Mouse (Mus musculus) stomach, embryonic 14.5 days (tissue): Measurements from ENCODE around the gene Spata7. TPM values are rescaled to one million over a fixed set of nuclear protein-coding genes. Genes with fewer than 3 reads are reported as not detected.

Source experiments
- ATAC-seq: fragments of 200-750 bp; cut with Nextera tagmentation; 2 replicates; pipeline ENCODE4 v1.8.0; 2017; ENCODE audit warnings: low read depth, moderate TSS enrichment; ENCODE audit not compliant: insufficient number of reproducible peaks, insufficient read depth, low FRiP score
- H3K27ac ChIP-seq: fragments of 300-500 bp; sonication (generic); 2 replicates; pipeline ENCODE4 v1.5.1; 2014; ENCODE audit warnings: mild to moderate bottlenecking, low read length, moderate library complexity, mixed read lengths
- H3K27me3 ChIP-seq: fragments of 300-500 bp; sonication (generic); 2 replicates; pipeline ENCODE4 v1.6.1; 2014; ENCODE audit warnings: low read length, control low read depth, mixed read lengths; ENCODE audit not compliant: control insufficient read depth, insufficient read depth
- H3K36me3 ChIP-seq: fragments of 300-500 bp; sonication (generic); 2 replicates; pipeline ENCODE4 v1.6.1; 2014; ENCODE audit warnings: mild to moderate bottlenecking, control low read depth, low read length, moderate library complexity, mixed read lengths; ENCODE audit not compliant: control insufficient read depth, insufficient read depth
- H3K4me1 ChIP-seq: fragments of 300-500 bp; sonication (generic); 2 replicates; pipeline ENCODE4 v1.6.1; 2014; ENCODE audit warnings: low read length, control low read depth, mixed read lengths; ENCODE audit not compliant: control insufficient read depth, insufficient read depth
- H3K4me2 ChIP-seq: fragments of 300-500 bp; sonication (generic); replicated peaks from 2 replicates; pipeline ENCODE4 v1.6.1; 2014; ENCODE audit warnings: low read depth, low read length, control low read depth
- H3K4me3 ChIP-seq: fragments of 300-500 bp; sonication (generic); 2 replicates; pipeline ENCODE4 v1.5.1; 2014; ENCODE audit warnings: low read depth, low read length, control low read depth
- H3K9ac ChIP-seq: fragments of 300-500 bp; sonication (generic); replicated peaks from 2 replicates; pipeline ENCODE4 v1.6.1; 2014; ENCODE audit warnings: low read depth, mild to moderate bottlenecking, control low read depth, low read length, moderate library complexity, mixed read lengths
- H3K9me3 ChIP-seq: fragments of 300-500 bp; sonication (generic); 2 replicates; pipeline ENCODE4 v1.6.1; 2016; ENCODE audit warnings: low read depth, low read length, control low read depth; ENCODE audit not compliant: control insufficient read depth
- WGBS: fragments of 180-500 bp; shearing (Covaris S2); extraction: QIAGEN DNeasy Blood & Tissue Kit; methylation state at CpG from one replicate; pipeline ENCODE4 v1.1.7; 2014; 5-methylcytosine and 5-hydroxymethylcytosine counted together
- polyA plus RNA-seq: library from polyadenylated mRNA; unstranded; fragments of >200 nt; fragmentation: Nextera tagmentation; extraction: Ambion mirVana; gene quantifications from 2 replicates; pipeline ENCODE4 v1.2.1, GENCODE M21; 2014

Spata7 gene
- polyA plus RNA-seq, 1 experiment from 2014 or later = 17.0 TPM

DNA sequence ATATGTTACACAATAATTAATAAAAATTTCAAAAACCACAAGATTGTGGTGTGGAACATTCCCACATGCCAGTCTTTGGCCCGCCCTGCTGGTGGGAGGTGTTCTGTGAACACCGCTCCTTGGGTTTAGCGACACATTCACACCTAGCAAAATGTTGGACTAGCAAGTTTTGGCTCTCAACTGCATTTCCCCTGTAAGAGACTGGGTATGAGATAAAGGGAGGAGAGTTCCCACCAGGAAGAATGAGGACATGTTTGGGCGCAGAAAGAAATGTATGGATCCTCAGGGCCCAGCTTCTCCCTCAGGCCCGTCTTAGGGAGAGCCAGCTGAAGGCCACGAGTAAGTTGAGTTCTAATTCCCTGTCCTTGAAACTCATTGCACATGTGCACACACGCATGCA, 34.7 kb downstream of the Spata7 start:
- Histone ChIP-seq H3K9ac (no peak overlapping the region), H3K4me3 (no peak overlapping the region), H3K27ac (no peak overlapping the region), H3K36me3 (peaks cover 10% of the 10 kb centered on the region; the same call in 1 of the 2 replicates), H3K9me3 (no peaks in the 10 kb centered on the region), H3K27me3 (no peaks in the 10 kb centered on the region), H3K4me1 (no peaks in the 10 kb centered on the region), H3K4me2 (no peak overlapping the region)
- 93% methylated on average over 7 of the region's 7 CpGs for WGBS
- ATAC-seq = no peak

DNA sequence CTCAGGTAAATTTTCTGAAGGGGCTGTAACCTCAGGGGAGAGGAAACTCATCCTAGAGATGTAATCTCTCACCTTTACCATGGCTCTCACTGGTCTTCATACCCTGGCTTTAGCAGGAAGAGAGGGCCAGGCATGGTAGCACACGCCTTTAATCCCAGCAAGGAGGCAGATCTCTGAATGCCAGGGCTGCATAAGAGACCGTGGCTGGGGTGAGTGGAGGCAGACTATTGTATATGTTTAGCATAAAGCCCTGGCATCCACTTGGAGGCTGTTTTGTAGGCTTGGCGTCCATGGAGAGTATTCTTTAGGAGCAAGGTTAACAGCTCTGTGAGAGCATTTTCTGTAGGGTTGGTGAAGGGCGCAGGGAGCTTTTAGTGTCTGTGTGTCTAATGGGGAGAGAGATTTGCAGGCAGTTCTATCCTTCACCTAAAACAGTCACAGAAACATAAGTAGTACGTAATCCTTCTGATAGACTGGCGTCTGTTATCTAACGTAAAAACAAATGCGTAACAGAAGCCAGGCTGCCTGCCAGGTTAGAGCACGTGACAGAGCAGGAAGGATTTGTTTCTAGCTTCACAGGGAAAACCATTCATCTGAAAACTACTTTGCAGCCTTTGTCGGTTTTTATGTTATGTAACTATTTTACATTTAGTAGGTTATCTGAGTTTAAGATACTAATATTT, 40.3 kb downstream of the Spata7 start:
- H3K4me3 ChIP-seq = no peak overlapping the region
- no peaks in the 10 kb centered on the region for H3K9me3 ChIP-seq
- H3K36me3 ChIP-seq = 0 out of 2 replicates have a peak, but pooled peaks cover 3% of the 10 kb centered on the region
- peak; percentile 61 for ATAC-seq
- H3K4me1 ChIP-seq = no peaks in the 10 kb centered on the region
- H3K27ac ChIP-seq = no peak overlapping the region
- no peak overlapping the region for H3K4me2 ChIP-seq
- H3K9ac ChIP-seq = no peak overlapping the region
- H3K27me3 ChIP-seq = no peaks in the 10 kb centered on the region
- whole genome bisulfite sequencing = 50% methylated on average over 10 of the region's 10 CpGs

DNA sequence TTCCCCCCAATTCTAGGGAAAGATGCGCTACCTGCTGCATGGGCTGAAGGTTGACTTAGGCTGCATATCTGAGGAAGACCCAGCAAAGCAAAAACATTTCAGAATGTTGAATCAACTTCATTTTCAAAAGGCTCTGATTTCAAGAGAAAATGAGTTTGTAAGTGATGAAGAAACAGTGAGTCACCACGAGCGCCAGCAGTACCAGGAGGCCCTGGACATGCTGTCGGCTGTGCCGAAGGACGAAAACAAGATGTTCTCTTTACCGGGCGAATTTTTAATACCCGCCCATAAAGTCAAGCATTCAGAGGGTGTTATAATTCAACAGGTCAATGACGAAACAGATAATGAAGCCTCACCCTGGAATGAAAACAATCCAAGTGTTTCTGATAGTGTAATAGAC, 41.1 kb downstream of the Spata7 start:
- no peak for ATAC-seq
- Histone ChIP-seq H3K9ac (no peak overlapping the region), H3K27ac (no peak overlapping the region), H3K4me3 (no peak overlapping the region), H3K4me1 (no peaks in the 10 kb centered on the region), H3K27me3 (no peaks in the 10 kb centered on the region), H3K9me3 (no peaks in the 10 kb centered on the region), H3K4me2 (no peak overlapping the region), H3K36me3 (0 out of 2 replicates have a peak, but pooled peaks cover 3% of the 10 kb centered on the region)
- WGBS = 82% methylated on average over 10 of the region's 10 CpGs

DNA sequence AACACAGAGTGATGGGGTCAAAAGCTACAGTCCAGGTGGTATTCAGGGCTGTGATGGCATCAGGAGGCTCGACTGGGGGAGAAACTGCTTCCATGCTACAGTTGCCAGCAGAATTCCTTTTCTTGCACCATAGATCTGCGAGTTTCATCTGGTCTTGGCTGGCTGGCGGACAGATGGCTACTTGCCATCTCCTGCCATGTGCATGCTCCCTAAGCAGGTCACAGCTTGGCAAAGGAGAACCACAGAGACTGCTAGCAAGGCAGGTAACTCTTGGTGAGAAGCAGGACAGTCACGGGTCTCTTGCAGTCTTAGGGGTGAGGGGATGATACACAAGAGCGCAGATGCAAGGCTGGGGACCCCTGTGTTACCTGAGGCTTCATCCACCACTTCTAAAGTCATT, 41.9 kb downstream of the Spata7 start:
- no peak overlapping the region for H3K27ac ChIP-seq
- no peaks in the 10 kb centered on the region for H3K27me3 ChIP-seq
- no peaks in the 10 kb centered on the region for H3K4me1 ChIP-seq
- no peaks in the 10 kb centered on the region for H3K9me3 ChIP-seq
- H3K36me3 ChIP-seq = 0 out of 2 replicates have a peak, but pooled peaks cover 3% of the 10 kb centered on the region
- WGBS = 80% methylated on average over 5 of the region's 5 CpGs
- H3K4me2 ChIP-seq = no peak overlapping the region
- H3K9ac ChIP-seq = no peak overlapping the region
- no peak for ATAC-seq
- H3K4me3 ChIP-seq = no peak overlapping the region

DNA sequence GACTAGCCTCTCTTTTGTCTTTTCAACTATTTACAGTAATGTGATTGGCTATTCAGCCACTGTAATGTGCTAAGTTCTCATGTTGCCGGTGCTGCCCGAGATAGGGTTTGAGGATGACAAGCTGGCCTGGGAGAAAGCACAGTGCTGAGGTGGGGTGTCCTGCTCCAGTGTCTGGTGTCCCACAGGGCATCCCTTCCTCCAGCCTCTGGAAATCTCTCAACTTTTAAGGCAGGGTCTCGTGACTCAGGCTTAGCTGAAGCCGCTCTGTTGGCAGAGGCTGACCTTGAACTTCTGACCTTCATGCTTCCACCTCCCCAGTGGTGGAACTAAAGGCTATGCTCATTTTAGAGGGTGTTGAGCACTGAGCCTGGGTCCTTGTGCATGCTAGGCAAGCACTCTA, 42.5 kb downstream of the Spata7 start:
- ATAC-seq = no peak
- H3K27me3 ChIP-seq = no peaks in the 10 kb centered on the region
- H3K4me1 ChIP-seq = no peaks in the 10 kb centered on the region
- H3K27ac ChIP-seq = no peak overlapping the region
- no peak overlapping the region for H3K9ac ChIP-seq
- no peak overlapping the region for H3K4me2 ChIP-seq
- H3K4me3 ChIP-seq = no peak overlapping the region
- 78% methylated on average over 4 of the region's 4 CpGs for WGBS
- 0 out of 2 replicates have a peak, but pooled peaks cover 3% of the 10 kb centered on the region for H3K36me3 ChIP-seq
- H3K9me3 ChIP-seq = no peaks in the 10 kb centered on the region

DNA sequence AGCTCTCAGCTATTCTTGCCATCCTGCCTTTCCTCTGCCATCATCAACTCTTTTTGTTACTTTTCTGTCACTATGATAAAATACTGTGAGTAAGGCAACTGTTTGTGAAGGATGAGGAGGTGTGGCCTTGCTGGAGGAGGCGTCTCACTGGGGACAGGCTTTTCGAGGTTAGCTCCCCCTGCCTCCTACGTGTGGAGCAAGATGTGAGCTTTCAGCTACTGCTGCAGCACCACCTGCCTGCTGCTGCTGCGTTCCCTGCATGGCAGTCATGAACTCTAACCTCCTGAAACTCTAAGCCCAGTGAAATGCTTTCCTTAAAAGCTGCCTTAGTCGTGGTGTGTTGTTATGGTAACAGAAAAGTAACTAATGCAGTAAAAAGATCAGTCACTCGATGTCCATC, 45.9 kb downstream of the Spata7 start:
- Histone ChIP-seq H3K4me2 (no peak overlapping the region), H3K4me1 (no peaks in the 10 kb centered on the region), H3K9me3 (no peaks in the 10 kb centered on the region), H3K27ac (no peak overlapping the region), H3K27me3 (no peaks in the 10 kb centered on the region), H3K36me3 (peaks cover 9% of the 10 kb centered on the region), H3K9ac (no peak overlapping the region), H3K4me3 (no peak overlapping the region)
- ATAC-seq = no peak
- WGBS = 63% methylated on average over 6 of the region's 6 CpGs

DNA sequence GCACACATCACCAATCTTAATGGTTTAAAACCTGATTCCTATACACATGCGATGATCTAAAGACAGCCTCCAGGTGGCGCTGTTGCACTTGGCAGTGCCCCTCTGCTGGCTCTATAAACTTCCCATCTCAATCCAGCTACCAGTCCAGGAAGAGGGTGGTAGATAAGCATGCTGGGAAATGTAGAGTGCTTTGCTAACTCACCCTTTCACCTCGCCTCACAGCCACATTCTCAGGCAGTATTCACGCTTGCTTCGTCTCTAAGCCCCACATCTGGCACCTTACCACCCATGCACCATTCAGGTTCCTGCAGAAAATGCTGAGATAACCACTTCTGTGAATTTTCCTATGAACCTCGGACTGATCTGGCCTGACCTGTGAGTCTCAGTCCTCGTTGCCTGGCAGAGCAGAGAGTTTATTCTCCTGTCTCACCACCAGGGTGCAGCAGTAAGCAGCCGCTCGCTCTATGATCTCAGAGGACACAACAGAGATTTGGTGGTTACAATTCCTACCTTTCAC, 46.7 kb downstream of the Spata7 start:
- Histone ChIP-seq H3K36me3 (peaks cover 12% of the 10 kb centered on the region), H3K4me2 (peak overlapping the region; percentile 17; the same call in 1 of the 2 replicates), H3K27me3 (no peaks in the 10 kb centered on the region), H3K4me1 (no peaks in the 10 kb centered on the region), H3K27ac (no peak overlapping the region), H3K9ac (no peak overlapping the region), H3K9me3 (no peaks in the 10 kb centered on the region), H3K4me3 (no peak overlapping the region)
- ATAC-seq = peak; percentile 84
- WGBS = 15% methylated on average over 9 of the region's 9 CpGs

DNA sequence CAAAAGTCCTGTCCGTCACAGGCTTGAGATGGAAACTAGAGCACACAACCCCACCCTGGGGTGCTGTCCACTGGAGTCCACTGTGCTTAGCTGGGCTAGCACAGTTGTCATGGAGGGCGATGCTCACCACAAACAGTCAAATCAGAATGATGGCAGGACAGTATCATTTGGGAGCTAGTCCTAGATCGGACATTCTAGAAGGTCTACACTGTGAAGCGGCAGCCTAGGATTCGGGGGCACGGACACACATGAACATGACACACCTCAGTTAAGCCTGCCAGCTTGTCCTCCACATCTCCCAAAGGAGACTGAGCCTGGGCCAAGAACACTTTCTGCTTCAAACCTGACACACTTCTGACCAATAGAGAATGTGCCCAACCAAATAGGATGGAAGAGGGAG, 48.9 kb downstream of the Spata7 start:
- ATAC-seq = no peak
- Histone ChIP-seq H3K4me2 (no peak overlapping the region), H3K4me1 (no peaks in the 10 kb centered on the region), H3K9ac (no peak overlapping the region), H3K9me3 (no peaks in the 10 kb centered on the region), H3K4me3 (no peak overlapping the region), H3K27me3 (no peaks in the 10 kb centered on the region), H3K27ac (no peak overlapping the region), H3K36me3 (peaks cover 16% of the 10 kb centered on the region)
- WGBS = 96% methylated on average over 6 of the region's 6 CpGs

DNA sequence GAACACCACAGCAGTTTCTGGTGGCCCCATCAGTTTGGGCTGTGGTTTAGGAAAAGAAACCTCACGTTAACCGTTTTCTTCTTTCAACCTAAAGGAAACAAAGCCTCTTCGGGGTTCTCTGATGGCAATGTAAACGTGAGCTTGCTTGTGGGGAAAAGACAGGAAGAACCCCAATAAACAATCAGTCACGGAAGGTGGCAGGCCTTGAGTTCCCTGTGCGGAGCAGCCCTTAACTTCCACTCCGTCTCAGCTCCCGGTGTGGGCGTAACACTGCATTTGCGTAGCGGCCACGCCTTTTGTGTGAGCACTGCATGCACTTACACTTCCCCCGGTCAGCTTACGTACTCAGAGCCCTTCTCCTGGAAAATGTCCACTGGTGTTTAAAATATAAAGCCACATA, 49.4 kb downstream of the Spata7 start:
- 43% methylated on average over 14 of the region's 14 CpGs for WGBS
- Histone ChIP-seq H3K27me3 (no peaks in the 10 kb centered on the region), H3K9ac (no peak overlapping the region), H3K36me3 (peaks cover 20% of the 10 kb centered on the region), H3K9me3 (no peaks in the 10 kb centered on the region), H3K4me2 (no peak overlapping the region), H3K4me3 (no peak overlapping the region), H3K4me1 (no peaks in the 10 kb centered on the region), H3K27ac (no peak overlapping the region)
- no peak for ATAC-seq
